Mouse (Mus musculus) limb, embryonic 10.5 days (tissue): ENCODE results near the gene Ndc1. TPM values are rescaled to one million over a fixed set of nuclear protein-coding genes. Genes with fewer than 3 reads are reported as not detected.
A peak's percentile ranks its signal among the peaks of the same experiment; 100 is the strongest.

ENCODE experiments used
- DNase-seq: peaks from one replicate; pipeline ENCODE4 v3.0.0-alpha.2; 2017; ENCODE audit warnings: low spot score
- H3K27ac ChIP-seq: fragments of 300-500 bp; sonication (generic); 2 replicates; pipeline ENCODE4 v1.5.1; 2016; ENCODE audit warnings: mild to moderate bottlenecking
- H3K27me3 ChIP-seq: fragments of 300-500 bp; sonication (generic); 2 replicates; pipeline ENCODE4 v1.6.1; 2016; ENCODE audit warnings: low read depth, mild to moderate bottlenecking; ENCODE audit not compliant: poor library complexity, severe bottlenecking
- H3K36me3 ChIP-seq: fragments of 300-500 bp; sonication (generic); 2 replicates; pipeline ENCODE4 v1.6.1; 2016; ENCODE audit warnings: mild to moderate bottlenecking, moderate library complexity
- H3K4me1 ChIP-seq: fragments of 300-500 bp; sonication (generic); 2 replicates; pipeline ENCODE4 v1.6.1; 2016
- H3K4me3 ChIP-seq: fragments of 300-500 bp; sonication (generic); 2 replicates; pipeline ENCODE4 v1.5.1; 2016; ENCODE audit warnings: mild to moderate bottlenecking, moderate library complexity
- H3K9me3 ChIP-seq: fragments of 300-500 bp; sonication (generic); replicated peaks from 2 replicates; pipeline ENCODE4 v1.6.1; 2016; ENCODE audit warnings: mild to moderate bottlenecking
- WGBS: fragments of 180-500 bp; shearing (Covaris S2); methylation state at CpG from one replicate; pipeline ENCODE4 v1.1.7; 2016; 5-methylcytosine and 5-hydroxymethylcytosine counted together
- polyA plus RNA-seq: library from polyadenylated mRNA; unstranded; fragments of >200 nt; fragmentation: Nextera tagmentation; extraction: Ambion mirVana; gene quantifications from 2 replicates; pipeline ENCODE4 v1.2.1, GENCODE M21; 2016

Gene Ndc1
- polyA plus RNA-seq, 1 experiment from 2014 or later: 54.5 TPM

- Histone ChIP-seq H3K9me3 (no peaks in the 10 kb centered on the region), H3K4me1 (no peaks in the 10 kb centered on the region), H3K36me3 (peaks cover 98% of the 10 kb centered on the region), H3K27ac (no peak overlapping the region), H3K27me3 (no peaks in the 10 kb centered on the region), H3K4me3 (no peak overlapping the region)
- no peak for DNase-seq
- 80% methylated on average over 4 of the region's 4 CpGs for WGBS
Measured at GRCm38 (mm10) chr4:107374677-107375076, 7.1 kb downstream of the Ndc1 start.

DNA sequence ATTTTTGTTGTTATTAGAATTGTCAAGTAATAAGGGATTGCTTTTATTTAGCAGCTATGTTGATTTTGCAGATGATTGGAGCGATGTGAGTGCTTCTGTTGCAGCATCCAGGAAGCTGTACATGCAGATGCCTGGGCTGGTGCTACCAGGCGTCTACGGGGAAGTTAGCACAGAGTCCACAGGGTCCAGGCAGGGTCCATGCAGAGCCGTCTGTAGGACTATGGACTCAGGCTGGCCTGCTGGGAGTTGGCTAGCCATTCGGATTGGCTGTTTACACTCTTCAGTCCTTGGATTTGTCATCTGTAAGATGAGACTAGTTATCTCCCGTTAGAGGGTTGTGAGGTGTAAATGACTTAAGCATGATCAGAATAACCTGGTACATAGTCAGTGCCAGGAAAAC is 11.4 kb downstream of the Ndc1 start:
- 94% methylated on average over 6 of the region's 6 CpGs for WGBS
- Histone ChIP-seq H3K4me1 (no peaks in the 10 kb centered on the region), H3K27ac (no peak overlapping the region), H3K27me3 (no peaks in the 10 kb centered on the region), H3K36me3 (peaks cover 94% of the 10 kb centered on the region), H3K4me3 (no peak overlapping the region), H3K9me3 (no peaks in the 10 kb centered on the region)
- DNase-seq: no peak

DNA sequence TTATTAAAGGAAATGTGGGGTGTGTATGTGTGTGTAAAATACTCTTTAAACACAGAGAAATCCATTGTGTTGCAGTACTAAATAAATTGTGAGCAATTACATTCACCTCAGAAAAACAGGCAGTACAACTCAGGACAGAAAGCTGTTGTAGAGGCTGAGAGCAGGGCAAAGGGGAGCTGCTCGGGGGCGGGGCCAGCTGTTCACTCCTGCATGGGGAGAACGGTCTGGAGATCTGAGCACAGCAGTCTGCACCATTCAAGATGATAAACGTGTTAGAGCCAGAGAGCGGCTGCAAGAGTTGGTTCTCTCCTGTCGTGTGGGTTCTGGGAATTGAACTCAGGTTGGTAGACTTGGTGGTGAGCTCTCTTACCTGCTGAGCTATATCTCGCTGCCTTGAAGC is 13.3 kb downstream of the Ndc1 start:
- Histone ChIP-seq H3K27ac (no peak overlapping the region), H3K27me3 (no peaks in the 10 kb centered on the region), H3K4me1 (no peaks in the 10 kb centered on the region), H3K9me3 (no peaks in the 10 kb centered on the region), H3K36me3 (peaks cover 94% of the 10 kb centered on the region), H3K4me3 (no peak overlapping the region)
- DNase-seq: no peak
- WGBS: 83% methylated on average over 7 of the region's 7 CpGs

DNA sequence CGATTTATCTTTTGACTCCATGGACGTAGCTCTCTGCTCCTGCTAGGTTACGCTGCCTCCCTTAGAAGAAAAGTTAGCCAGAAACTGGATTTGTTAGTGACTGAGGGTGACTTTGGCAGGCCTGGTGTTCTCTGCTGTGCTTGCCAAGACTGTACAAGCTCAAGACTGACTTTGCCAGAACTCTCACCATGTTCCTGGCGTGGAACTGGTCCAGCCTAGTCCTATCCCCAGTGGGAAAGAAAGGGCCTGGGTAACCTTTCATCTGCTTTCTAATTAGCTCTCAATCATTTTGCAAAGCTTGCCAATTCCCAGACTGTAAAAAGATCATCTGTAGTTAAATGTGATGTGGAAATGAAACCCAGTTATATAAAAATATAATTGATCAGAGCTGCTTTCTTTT is 19.5 kb downstream of the Ndc1 start:
- H3K36me3 ChIP-seq: peaks cover 97% of the 10 kb centered on the region
- WGBS: 98% methylated on average over 4 of the region's 4 CpGs

DNA sequence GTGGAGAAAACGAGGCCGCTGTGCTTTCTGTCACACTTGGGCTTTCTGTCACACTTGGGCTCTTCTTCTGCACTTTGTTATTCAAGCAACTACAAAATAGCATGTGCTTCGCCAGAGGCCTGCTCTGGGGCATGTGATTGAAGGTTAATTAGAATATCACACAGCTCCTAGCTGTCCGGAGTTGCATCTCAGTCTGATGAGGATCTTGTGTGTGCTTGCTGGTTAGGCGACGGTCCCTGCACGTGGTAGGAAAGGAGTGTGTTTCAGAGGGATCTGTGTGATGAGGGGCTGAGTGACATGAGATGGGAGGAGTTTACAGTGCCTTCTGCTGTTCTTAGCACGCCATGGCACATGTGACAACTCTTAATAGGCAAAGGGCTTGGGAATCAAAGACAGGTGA is 19.9 kb downstream of the Ndc1 start:
- H3K27ac ChIP-seq: no peak overlapping the region
- H3K4me1 ChIP-seq: no peaks in the 10 kb centered on the region
- H3K36me3 ChIP-seq: peaks cover 97% of the 10 kb centered on the region
- no peaks in the 10 kb centered on the region for H3K9me3 ChIP-seq
- H3K27me3 ChIP-seq: no peaks in the 10 kb centered on the region
- WGBS: 94% methylated on average over 8 of the region's 8 CpGs
- no peak overlapping the region for H3K4me3 ChIP-seq
- DNase-seq: no peak

More for the DNA sequence above, 19.5 kb downstream of the Ndc1 start:
- no peak for DNase-seq
- H3K4me1 ChIP-seq: no peaks in the 10 kb centered on the region
- no peak overlapping the region for H3K27ac ChIP-seq
- no peaks in the 10 kb centered on the region for H3K9me3 ChIP-seq
- no peaks in the 10 kb centered on the region for H3K27me3 ChIP-seq
- no peak overlapping the region for H3K4me3 ChIP-seq

- Histone ChIP-seq H3K36me3 (peaks cover 97% of the 10 kb centered on the region), H3K4me1 (no peaks in the 10 kb centered on the region), H3K27me3 (no peaks in the 10 kb centered on the region), H3K4me3 (no peak overlapping the region), H3K9me3 (no peaks in the 10 kb centered on the region), H3K27ac (no peak overlapping the region)
- 97% methylated on average over 2 of the region's 2 CpGs for WGBS
- no peak for DNase-seq
Measured at GRCm38 (mm10) chr4:107388291-107388690, 20.7 kb downstream of the Ndc1 start.

DNA sequence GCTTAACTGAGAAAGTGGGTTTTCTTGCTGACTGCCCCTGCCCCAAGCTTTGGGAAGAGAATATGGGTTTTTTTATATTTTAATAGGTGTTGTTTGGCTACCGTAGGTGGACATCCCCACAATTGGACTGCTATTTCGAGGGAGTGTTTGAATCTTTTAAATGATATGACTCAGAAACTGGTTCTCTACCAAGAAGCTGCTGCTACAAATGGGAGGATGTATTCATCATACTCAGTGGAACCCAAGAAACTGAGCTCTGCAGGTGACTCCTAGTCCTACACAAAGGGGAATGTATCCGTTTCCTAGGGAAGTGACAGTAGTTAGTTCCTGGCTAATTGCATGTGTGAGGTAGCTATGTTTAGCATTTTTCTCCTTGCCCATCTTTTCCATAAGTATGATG is 21.8 kb downstream of the Ndc1 start:
- H3K9me3 ChIP-seq: no peaks in the 10 kb centered on the region
- no peak overlapping the region for H3K27ac ChIP-seq
- 90% methylated on average over 3 of the region's 3 CpGs for WGBS
- H3K4me1 ChIP-seq: no peaks in the 10 kb centered on the region
- no peaks in the 10 kb centered on the region for H3K27me3 ChIP-seq
- H3K4me3 ChIP-seq: no peak overlapping the region
- peaks cover 97% of the 10 kb centered on the region for H3K36me3 ChIP-seq
- DNase-seq: no peak

GRCm38 (mm10) chr4:107393771-107394170 is 26.2 kb downstream of the Ndc1 start:
- H3K27ac ChIP-seq: no peak overlapping the region
- no peaks in the 10 kb centered on the region for H3K4me1 ChIP-seq
- no peak overlapping the region for H3K4me3 ChIP-seq
- H3K9me3 ChIP-seq: no peaks in the 10 kb centered on the region
- no peak for DNase-seq
- peaks cover 99% of the 10 kb centered on the region for H3K36me3 ChIP-seq
- no peaks in the 10 kb centered on the region for H3K27me3 ChIP-seq
- 91% methylated on average over 2 of the region's 2 CpGs for WGBS

GRCm38 (mm10) chr4:107420202-107420601 is 52.6 kb downstream of the Ndc1 start:
- H3K36me3 ChIP-seq: peaks cover 38% of the 10 kb centered on the region
- H3K4me3 ChIP-seq: no peak overlapping the region
- H3K9me3 ChIP-seq: no peaks in the 10 kb centered on the region
- 90% methylated on average over 4 of the region's 4 CpGs for WGBS
- no peak overlapping the region for H3K27ac ChIP-seq
- peaks cover 21% of the 10 kb centered on the region for H3K27me3 ChIP-seq
- H3K4me1 ChIP-seq: peaks cover 11% of the 10 kb centered on the region
- no peak for DNase-seq

- peak overlapping the region; percentile 32 for H3K4me3 ChIP-seq
- WGBS: 4% methylated on average over 14 of the region's 14 CpGs
Measured at GRCm38 (mm10) chr4:107421711-107422110, 54.1 kb downstream of the Ndc1 start.

GRCm38 (mm10) chr4:107422176-107422575 is 54.6 kb downstream of the Ndc1 start:
- 23% methylated on average over 6 of the region's 6 CpGs for WGBS

More at GRCm38 (mm10) chr4:107421711-107422110, 54.1 kb downstream of the Ndc1 start:
- H3K36me3 ChIP-seq: peaks cover 24% of the 10 kb centered on the region
- no peak for DNase-seq
- peaks cover 32% of the 10 kb centered on the region for H3K27me3 ChIP-seq
- no peaks in the 10 kb centered on the region for H3K9me3 ChIP-seq
- H3K4me1 ChIP-seq: peaks cover 11% of the 10 kb centered on the region
- H3K27ac ChIP-seq: no peak overlapping the region; the same call in 1 of the 2 replicates

GRCm38 (mm10) chr4:107425616-107426015 is 58.0 kb downstream of the Ndc1 start:
- no peak overlapping the region for H3K27ac ChIP-seq
- DNase-seq: no peak
- WGBS: 92% methylated on average over 12 of the region's 12 CpGs

More at GRCm38 (mm10) chr4:107422176-107422575, 54.6 kb downstream of the Ndc1 start:
- DNase-seq: peak; percentile 72
- H3K4me1 ChIP-seq: peaks cover 11% of the 10 kb centered on the region
- H3K27ac ChIP-seq: peak overlapping the region; percentile 53; the same call in 1 of the 2 replicates
- no peak overlapping the region for H3K4me3 ChIP-seq
- peaks cover 36% of the 10 kb centered on the region for H3K27me3 ChIP-seq
- H3K36me3 ChIP-seq: peaks cover 19% of the 10 kb centered on the region
- no peaks in the 10 kb centered on the region for H3K9me3 ChIP-seq

GRCm38 (mm10) chr4:107426631-107427030 is 59.0 kb downstream of the Ndc1 start:
- H3K9me3 ChIP-seq: no peaks in the 10 kb centered on the region
- peaks cover 6% of the 10 kb centered on the region for H3K4me1 ChIP-seq
- H3K27me3 ChIP-seq: peaks cover 37% of the 10 kb centered on the region; the same call in 1 of the 2 replicates
- 82% methylated on average over 9 of the region's 9 CpGs for WGBS
- H3K27ac ChIP-seq: no peak overlapping the region
- no peaks in the 10 kb centered on the region for H3K36me3 ChIP-seq
- H3K4me3 ChIP-seq: no peak overlapping the region
- DNase-seq: no peak

More at GRCm38 (mm10) chr4:107425616-107426015, 58.0 kb downstream of the Ndc1 start:
- peaks cover 11% of the 10 kb centered on the region for H3K4me1 ChIP-seq
- H3K27me3 ChIP-seq: peaks cover 44% of the 10 kb centered on the region
- H3K4me3 ChIP-seq: no peak overlapping the region
- no peaks in the 10 kb centered on the region for H3K9me3 ChIP-seq
- H3K36me3 ChIP-seq: no peaks in the 10 kb centered on the region

DNA sequence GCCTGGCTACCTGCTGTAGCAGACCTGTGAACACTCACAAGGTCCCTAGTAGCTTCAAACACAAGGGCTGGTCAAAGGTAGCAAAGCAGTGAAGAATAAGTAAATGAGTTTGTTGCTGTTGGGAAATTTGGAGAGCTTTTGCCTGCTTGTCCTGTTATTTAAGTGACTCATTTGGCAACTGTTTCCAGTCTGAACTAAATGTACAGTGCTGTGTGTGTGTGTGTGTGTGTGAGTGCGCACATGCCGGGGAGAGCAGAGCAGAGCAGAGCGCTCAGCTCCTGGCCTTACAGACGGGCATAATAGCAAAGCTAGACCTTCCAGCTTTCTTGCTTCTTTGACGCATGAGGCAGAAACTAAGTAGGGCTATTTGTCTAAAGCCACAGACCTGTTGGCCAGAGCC is 65.1 kb downstream of the Ndc1 start:
- no peak for DNase-seq
- H3K4me1 ChIP-seq: peaks cover 30% of the 10 kb centered on the region
- no peaks in the 10 kb centered on the region for H3K9me3 ChIP-seq
- no peaks in the 10 kb centered on the region for H3K36me3 ChIP-seq
- H3K27me3 ChIP-seq: peaks cover 70% of the 10 kb centered on the region
- no peak overlapping the region for H3K27ac ChIP-seq
- no peak overlapping the region for H3K4me3 ChIP-seq
- WGBS: 87% methylated on average over 5 of the region's 5 CpGs
